ENCODE assay signal across 23 mouse cellular contexts in genomic region chr10:117378642-117379041, GRCm38 (mm10). TPM values are rescaled to one million over a fixed set of nuclear protein-coding genes. Genes with fewer than 3 reads are reported as not detected.
A peak's percentile ranks its signal among the peaks of the same experiment; 100 is the strongest.
DNase-seq lines count a peak whose midpoint lies in the region; TF ChIP-seq lines count a peak whose summit lies in the region.
"Had no signal": no experiment of that assay in that cellular context is flagged by ENCODE, and none has a peak within 500 bp of the region (broad histone marks: within the 10 kb centered on the region; RNA-seq: fewer than 3 reads in every experiment).

No protein-coding gene starts in this region.

- H3K27me3 ChIP-seq in ES-Bruce4 (ENCODE audit: control insufficient read depth, insufficient read depth, low read length, poor library complexity, severe bottlenecking) = no peaks in the 10 kb centered on the region
- H3K27me3 ChIP-seq: CH12.LX, Patski had no signal

- no peak for TF ChIP-seq CTCF in ES-Bruce4 (IDR thresholded peaks at IDR 0.05; ENCODE audit: low read depth, low read length)
- no peak for TF ChIP-seq CTCF in layer of hippocampus, adult 2 months (conservative IDR thresholded peaks at IDR 0.05)

- no peaks in the 10 kb centered on the region for H3K9me3 ChIP-seq in ES-Bruce4 (replicated peaks; ENCODE audit: control insufficient read depth, insufficient read depth, low read length, poor library complexity, severe bottlenecking)
- H3K9me3 ChIP-seq: G1E had no signal

- H3K27ac ChIP-seq in ES-Bruce4 (ENCODE audit: insufficient read depth, low read length) = no peak overlapping the region
- no peak overlapping the region for H3K27ac ChIP-seq in layer of hippocampus, adult 2 months

- TF ChIP-seq POLR2A in ES-Bruce4 (IDR thresholded peaks at IDR 0.05; ENCODE audit: insufficient read depth, low read length) = no peak

- no peak for TF ChIP-seq EP300 in ES-Bruce4 (IDR thresholded peaks at IDR 0.05; ENCODE audit: insufficient read depth, low read depth, low read length)

- H3K36me3 ChIP-seq in ES-Bruce4 (ENCODE audit: control insufficient read depth, insufficient read depth, low read length, poor library complexity, severe bottlenecking) = no peaks in the 10 kb centered on the region
- H3K36me3 ChIP-seq: G1E had no signal

- peak; percentile 64 for DNase-seq in heart, adult 11 months
- no peak for DNase-seq in heart, postnatal 10 days
- DNase-seq in 3T3-L1 (ENCODE audit: low read depth, low spot score) (peak; percentile 95), adipocyte (ENCODE audit: low spot score) (peak; percentile 93)
- DNase-seq in layer of hippocampus, adult 9-10 months (ENCODE audit: low spot score) = no peak
- no peak for DNase-seq in lung, postnatal 36 days
- DNase-seq in layer of hippocampus, adult 2 months (ENCODE audit: low spot score in 2 of 2) = no peak
- DNase-seq: adrenal gland, adult 2 months; adrenal gland, adult 8-10 months; adrenal gland, postnatal 10 days; adrenal gland, postnatal 14 days; adrenal gland, postnatal 25 days; adrenal gland, postnatal 36 days; B cell, adult 2 months; cerebellum, adult 11 months; cerebellum, adult 11-12 months; cerebellum, adult 18-20 months; cerebellum, adult 2 months; cerebellum, adult 8-10 months had no signal

- intact Hi-C loops in heart, postnatal 10 days (cut with DNase I) = no loop called here

- H3K9ac ChIP-seq in ES-Bruce4 (ENCODE audit: low read depth, poor library complexity, severe bottlenecking) = 0 out of 2 replicates have a peak overlapping the region, but pooled peaks have one; percentile 47

- peaks cover 2% of the 10 kb centered on the region for H3K4me1 ChIP-seq in ES-Bruce4 (ENCODE audit: control insufficient read depth, insufficient read depth, low read length)

- H3K4me3 ChIP-seq in ES-Bruce4 (ENCODE audit: low read depth, low read length) = peak overlapping the region; percentile 15; the same call in 1 of the 2 replicates
- H3K4me3 ChIP-seq in layer of hippocampus, adult 2 months = no peak overlapping the region

RNA-seq across cellular contexts. Expression of gene Cpsf6, which starts 1.2 kb away (rescaled TPM):
- total RNA-seq in heart, postnatal 10 days (2021) = 10 to 100 TPM; 55.7 to 61.6 TPM
- polyA plus RNA-seq in ES-Bruce4 (2011; ENCODE audit: insufficient read depth, insufficient read length, low read depth, missing spikeins) = 205 and 225 TPM in 2 replicates
- 100 to 1,000 TPM; 111 to 116 TPM for total RNA-seq in layer of hippocampus, adult 2 months (2021)

Comparison
In these comparisons a context has a peak if more than half of its experiments do, and no peak if none do; other contexts are left out.
1. DNase-seq: peak in heart, adult 11 months (single experiment), 3T3-L1 (single experiment) and adipocyte (single experiment); none in heart, postnatal 10 days (0 of 2), layer of hippocampus, adult 9-10 months (single experiment), lung, postnatal 36 days (single experiment) and layer of hippocampus, adult 2 months (0 of 2).